Mouse (Mus musculus) inflammation-experienced regulatory T-cells, adult 16 weeks (primary cell): ENCODE results near the gene Zbtb48. TPM values are rescaled to one million over a fixed set of nuclear protein-coding genes. Genes with fewer than 3 reads are reported as not detected.

ENCODE experiments used
- polyA plus RNA-seq: library from polyadenylated mRNA; unstranded; fragments of 100-300 nt; shearing (Covaris generic); gene quantifications from one replicate; pipeline ENCODE4 v1.2.1, GENCODE M21; 2017

The Zbtb48 gene
- 37.1 TPM for polyA plus RNA-seq

DNA sequence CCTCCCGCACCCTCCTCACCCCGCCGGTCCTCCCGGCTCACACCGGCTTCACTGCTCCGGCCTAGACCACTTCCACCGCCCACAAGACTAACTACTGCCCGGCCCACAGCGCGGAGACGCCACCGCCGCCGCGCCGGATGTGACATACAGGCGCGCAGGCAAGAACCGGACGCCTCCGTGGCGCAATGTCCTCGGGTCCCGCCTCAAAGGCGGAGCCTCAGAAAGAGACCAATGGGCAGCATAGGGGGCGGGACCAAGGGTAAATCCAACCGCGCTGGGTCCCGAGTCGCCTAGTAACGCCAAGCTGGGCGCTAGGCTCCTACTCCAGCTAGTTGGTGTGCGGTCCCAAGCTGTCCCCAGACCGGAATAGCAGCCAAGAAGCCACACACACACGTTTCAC is at the start of gene Zbtb48:
Gene Zbtb48, minus strand, starts transcription at position 148 of the 400 bp plus-strand sequence.

DNA sequence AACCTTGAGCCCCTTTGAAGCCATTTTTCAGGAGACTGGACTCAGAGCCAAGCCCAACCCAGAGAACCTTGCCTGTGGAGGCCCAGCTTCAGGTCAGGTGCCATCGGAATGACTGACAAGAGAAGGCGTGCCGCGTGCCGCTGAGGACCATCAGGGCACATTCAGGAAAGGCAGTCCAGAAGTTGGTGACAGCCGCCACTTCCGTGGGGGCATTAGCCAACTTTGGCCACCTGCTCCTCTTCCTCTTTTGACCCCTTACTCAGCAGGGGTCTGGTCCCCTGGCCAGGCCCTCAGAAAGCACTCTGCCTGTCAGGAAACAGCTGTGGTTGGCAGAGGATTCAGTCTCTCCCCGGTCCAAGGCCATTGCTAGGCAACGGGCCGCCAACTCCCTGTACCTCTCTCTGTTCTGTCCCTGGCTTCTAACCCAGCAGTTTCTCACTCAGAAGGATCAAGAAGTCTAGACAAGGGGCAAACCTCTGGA is 44.7 kb upstream of the Zbtb48 start, which contains the start of gene Plekhg5:
Gene Plekhg5, plus strand, starts transcription at position 378 of the 481 bp plus-strand sequence.

DNA sequence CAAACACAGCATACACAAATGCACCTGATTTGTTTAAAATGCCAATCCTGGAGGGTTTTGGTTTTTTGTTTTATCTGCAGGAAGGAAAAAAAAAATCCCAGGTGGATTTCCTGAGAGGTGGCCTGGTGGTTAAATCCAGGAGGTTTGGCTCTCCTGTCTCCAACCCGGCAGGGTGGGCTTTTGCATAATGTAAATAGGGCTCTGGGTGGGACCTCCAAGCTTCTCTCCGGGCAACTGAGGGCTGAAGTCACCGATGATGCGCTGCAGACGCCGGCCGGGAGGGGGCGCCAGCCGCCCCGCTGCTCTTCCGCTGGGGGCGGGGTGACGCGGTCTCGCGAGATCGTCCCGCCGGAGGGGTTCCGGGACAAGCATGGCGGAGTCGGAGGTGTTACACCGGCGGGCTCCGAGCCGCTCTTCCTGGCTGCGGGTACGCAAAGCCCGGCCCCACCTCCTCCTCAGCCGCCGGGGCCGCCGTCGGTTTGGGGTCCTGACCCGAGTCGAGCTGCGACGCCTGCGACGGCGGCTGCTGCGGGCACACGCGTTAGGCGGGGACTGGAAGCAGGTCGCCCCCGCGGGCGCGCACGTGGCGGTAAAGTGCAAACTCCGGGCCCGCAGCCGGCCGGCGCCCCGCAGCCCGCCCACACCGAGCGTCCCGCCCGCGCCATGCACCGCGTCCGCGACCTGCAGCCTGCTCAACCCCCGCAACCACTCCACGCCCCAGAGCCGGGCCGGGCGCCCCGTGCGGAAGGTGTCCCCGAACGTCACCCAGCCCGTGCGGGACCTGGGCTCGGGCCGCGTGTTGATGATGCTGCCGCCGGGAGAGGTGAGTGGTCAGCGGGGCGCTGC is 11.7 kb upstream of the Zbtb48 start, which contains the start of gene Nol9:
Gene Nol9, plus strand, starts transcription at position 337 of the 846 bp plus-strand sequence.

DNA sequence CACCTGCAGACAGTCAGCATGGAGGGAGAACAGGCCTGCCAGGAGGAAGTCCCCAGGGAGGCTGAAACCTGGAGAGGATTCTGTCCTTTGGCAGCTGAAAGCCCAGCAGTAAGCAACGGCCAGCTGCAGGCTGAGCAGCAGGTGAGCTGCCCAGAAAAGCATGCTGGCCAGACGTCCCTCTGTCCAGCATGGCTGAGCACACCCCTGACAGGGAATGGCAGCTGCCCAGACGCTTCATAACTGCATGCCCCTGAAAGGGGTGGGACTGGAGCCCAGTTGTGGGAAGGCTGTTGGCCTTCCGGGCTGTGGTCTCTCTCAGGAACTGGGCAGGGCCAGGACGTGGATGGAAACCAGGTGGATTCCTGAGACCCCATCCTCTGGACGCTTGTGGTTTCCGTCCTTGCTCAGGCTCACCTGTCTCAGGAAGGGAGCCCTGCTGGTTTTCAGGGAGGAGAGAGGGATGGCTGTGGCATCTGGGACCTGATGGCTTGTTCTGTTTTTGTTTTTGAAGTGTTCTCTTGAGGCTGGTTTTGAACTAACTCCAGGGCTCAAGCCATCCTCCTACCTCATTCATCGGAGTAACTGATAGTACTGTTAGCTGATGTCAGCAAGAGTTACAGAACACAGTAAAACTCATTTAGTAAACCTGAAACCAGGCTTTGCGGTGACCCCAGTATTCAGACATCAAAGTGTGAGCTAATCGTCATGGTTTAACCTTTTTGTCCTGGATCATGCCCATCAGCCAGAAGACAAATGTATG is 10.9 kb upstream of the Zbtb48 start, which contains the start of gene Tas1r1:
Gene Tas1r1, minus strand, starts transcription at position 344 of the 760 bp plus-strand sequence.

DNA sequence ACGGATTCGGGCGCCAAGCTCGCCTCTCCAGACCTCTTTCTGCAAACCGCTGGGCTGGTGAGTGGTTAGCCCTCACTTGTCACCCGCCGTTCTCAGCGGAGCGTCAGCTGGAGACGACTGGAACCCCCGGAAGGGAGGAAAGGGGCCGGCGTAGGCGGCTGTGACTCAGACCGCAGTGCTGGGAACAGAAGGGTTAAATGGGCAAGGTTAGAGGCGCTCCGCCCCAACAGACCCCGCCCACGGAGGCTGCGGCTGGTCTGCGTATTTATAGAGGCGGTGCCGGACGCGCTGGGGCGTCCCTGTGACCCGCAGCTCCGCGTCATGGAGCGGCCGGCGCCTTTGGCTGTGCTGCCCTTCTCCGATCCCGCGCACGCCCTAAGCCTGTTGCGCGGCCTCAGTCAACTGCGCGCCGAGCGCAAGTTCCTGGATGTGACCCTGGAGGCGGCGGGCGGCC is 18.8 kb downstream of the Zbtb48 start, which contains the start of gene Klhl21:
Gene Klhl21, plus strand, starts transcription at position 182 of the 454 bp plus-strand sequence.

DNA sequence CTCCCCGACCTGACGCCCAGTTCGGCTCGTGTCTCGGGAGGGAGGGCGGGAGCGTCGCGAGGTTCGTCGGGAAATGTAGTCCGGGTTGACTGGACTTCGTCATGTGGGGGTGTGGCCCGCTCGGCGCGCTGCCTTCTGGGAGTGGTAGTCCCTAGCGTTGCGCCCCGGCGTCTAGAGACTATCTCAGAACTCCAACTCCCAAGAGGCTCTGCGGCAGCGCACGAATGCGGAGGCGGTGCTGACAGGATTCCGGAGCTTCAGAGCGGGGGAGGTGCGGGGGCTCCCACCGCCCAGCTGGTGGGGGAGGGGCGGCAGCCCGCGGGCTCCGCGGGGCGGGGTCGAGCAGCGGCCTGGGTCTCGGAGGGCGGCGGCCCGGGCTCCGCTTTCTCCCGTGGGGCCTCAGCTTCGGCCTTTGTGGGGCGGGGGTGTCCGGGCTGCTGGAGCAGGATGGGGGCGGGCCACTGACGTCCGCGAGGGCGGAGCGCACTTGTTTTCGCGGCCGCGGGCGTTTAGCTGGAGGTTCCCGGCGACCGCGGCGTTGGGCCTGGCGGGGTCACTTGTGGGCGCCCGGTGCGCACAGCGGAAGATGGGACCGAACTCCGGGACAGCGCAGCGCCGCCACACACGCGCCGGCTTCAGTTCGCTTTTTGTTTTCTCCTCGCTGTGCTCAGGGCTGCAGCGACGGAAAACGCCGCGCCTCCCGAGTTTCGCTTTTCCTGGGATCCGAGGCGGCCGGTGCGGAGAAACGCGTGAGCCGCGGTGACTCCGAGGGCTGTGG is 31.1 kb downstream of the Zbtb48 start, which contains the start of gene Phf13:
Gene Phf13, minus strand, starts transcription at position 86 of the 778 bp plus-strand sequence.

DNA sequence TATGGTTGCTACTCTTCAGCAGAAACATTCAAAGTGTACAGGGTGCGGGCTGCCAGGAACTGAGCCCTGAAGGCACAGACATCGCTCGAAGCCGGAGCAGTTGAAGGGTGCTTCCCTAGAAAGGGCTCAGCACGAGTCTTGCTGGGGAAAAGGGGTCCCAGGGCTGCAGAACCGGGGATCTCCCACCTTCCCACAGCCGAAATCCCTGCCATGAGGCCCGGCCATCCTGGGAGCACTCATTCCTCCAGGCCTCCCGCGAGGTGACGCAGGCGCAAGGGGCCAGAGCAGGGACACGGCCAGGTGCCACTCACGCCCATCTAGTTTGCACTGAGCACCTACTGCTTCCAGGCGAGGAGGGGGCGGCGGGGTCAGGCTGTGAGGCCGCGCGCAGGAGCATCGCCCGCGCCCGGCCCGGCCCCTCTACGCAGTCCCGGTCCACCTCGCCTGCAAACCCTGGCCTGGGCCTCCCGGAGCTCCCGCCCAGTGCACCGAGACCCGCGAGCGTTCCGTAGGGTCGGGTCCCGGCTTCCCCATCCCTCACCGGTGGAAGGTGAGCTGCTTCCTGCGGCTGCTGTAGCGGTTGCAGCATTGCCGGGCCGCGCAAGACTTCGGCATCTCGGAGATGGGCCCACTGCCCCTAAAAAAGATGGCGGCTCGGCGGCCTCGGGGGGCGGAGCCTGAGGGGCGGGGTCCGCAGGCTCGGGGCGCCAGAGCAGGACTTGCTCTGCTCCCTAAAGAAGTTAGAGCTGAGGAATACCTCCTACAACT is 38.9 kb downstream of the Zbtb48 start, which contains the start of gene Thap3:
Gene Thap3, minus strand, starts transcription at position 656 of the 768 bp plus-strand sequence.

Other genes starting within 250 kb of the Zbtb48 start
- 25.9 TPM for gene Camta1, start 165.8 kb downstream of the Zbtb48 start, polyA plus RNA-seq
- 65.1 TPM for gene Dnajc11, start 94.0 kb downstream of the Zbtb48 start, polyA plus RNA-seq
- 129 TPM for gene Thap3, start 38.7 kb downstream of the Zbtb48 start, polyA plus RNA-seq
- gene Phf13, start 31.4 kb downstream of the Zbtb48 start, polyA plus RNA-seq: 7.7 TPM
- 2.0 TPM for gene Klhl21, start 18.9 kb downstream of the Zbtb48 start, polyA plus RNA-seq
- gene Tas1r1, start 10.9 kb upstream of the Zbtb48 start, polyA plus RNA-seq: 0.13 TPM
- gene Nol9, start 11.7 kb upstream of the Zbtb48 start, polyA plus RNA-seq: 6.4 TPM
- gene Plekhg5, start 44.8 kb upstream of the Zbtb48 start, polyA plus RNA-seq: 5.1 TPM
- 197 TPM for gene Tnfrsf25, start 88.3 kb upstream of the Zbtb48 start, polyA plus RNA-seq
- gene Espn, start 124.7 kb upstream of the Zbtb48 start, polyA plus RNA-seq: 16.8 TPM
- not detected for gene Hes2, start 131.2 kb upstream of the Zbtb48 start, polyA plus RNA-seq
- 119 TPM for gene Acot7, start 150.5 kb upstream of the Zbtb48 start, polyA plus RNA-seq
- gene Gpr153, start 246.6 kb upstream of the Zbtb48 start, polyA plus RNA-seq: 0.10 TPM